Mouse (Mus musculus): Measurements from ENCODE around the gene Id3.
"Not testable (repeated sequence)": the region's sequence is repeated elsewhere in the genome, so short reads cannot be mapped to it uniquely, and the experiment has no call there.

Gene Id3

GRCm38 (mm10) chr4:136143193-136143976 lies at the start of gene Id3:
Id3 (plus strand) TSS chr4:136143497.
- DNase-seq (ENCODE audit: low spot score): peak; percentile 77

GRCm38 (mm10) chr4:136094519-136095219 lies 48.6 kb upstream of the Id3 start:
- peak; percentile 25 for DNase-seq (ENCODE audit: low spot score)

DNA sequence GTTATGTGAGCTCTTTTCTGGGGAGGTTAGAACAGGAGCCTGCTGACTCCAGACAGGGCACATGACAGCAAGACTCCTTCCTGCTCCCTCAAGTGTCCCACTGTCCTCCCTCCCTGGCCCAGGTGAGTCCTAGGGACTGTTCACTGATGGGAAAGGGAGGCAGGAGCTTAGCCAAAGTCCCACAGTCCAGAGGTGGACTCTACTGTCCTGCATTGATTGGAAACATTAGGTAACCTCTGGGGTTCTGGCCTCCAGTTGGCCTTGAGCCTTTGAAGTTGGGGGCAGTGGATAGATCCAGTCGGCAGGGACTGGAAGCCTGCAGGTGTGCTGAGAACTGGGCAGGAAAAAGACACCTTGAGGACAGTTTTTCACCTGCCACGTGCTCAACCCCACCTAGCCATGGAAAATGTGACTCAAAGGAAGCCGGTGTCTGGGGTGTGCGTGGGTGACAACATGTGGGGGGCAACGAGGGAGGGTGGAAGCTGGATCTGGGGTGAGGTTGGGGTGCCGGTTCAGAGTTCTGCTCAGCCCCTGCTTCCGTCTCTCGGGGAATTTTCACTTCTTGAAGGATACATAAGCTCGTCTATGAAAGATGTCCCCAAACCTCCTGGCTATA lies 47.7 kb upstream of the Id3 start:
- no peak for DNase-seq (ENCODE audit: low spot score)

DNA sequence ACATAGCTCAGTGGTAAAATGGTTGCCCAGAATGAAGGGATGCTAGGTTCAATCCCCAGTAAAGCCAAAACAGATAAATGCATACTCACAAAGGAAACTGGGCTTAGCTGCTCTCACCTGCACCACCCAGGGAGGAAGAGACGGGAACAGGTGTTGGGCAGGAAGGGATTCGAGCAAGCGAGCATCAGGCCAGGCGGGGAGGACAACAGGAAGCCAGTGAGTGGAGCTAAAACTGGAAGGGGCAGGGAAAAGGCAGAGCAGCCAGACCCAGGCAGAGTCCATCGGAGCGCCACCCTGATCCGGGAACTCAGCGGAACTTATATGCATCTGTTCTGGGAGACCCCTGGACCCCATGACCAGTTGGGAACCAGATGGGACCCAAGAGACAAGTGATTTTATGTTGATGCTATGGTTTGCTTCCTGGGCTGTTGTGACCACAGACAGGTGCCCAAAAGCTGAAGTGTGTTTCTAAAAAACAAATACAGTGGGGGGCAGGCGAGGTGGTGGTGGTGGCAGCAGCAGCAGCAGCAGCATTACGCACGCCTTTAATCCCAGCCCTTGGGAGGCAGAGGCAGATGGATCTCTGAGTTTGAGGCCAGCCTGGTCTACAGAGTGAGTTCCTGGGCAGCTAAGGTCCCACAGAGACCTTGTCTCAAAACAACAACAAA lies 46.7 kb upstream of the Id3 start:
- no peak for DNase-seq (ENCODE audit: low spot score)

DNA sequence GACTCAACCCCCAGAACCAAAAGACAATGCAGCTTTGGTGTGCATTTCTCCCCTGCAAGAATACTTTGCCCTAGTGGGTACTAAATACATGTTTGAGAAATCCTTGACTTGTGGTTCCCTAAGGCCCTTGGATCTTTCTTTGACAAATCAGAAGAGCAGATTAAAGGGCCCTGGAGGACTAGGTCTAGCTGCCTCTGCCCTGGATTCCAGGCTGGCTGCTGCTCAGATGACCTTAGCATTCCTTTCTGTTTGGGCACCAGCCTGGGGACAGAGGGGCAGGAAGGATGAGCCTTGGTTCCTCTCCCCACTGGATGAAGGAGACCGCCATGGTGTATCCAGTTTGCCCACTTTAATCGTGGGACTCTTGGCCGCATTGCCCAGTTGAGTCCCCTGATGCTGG lies 44.9 kb upstream of the Id3 start:
- DNase-seq (ENCODE audit: low spot score): no peak

GRCm38 (mm10) chr4:136100396-136101070 lies 42.8 kb upstream of the Id3 start:
- no peak for DNase-seq (ENCODE audit: low spot score)

GRCm38 (mm10) chr4:136101753-136102152 lies 41.5 kb upstream of the Id3 start:
- not testable (repeated sequence) for DNase-seq (ENCODE audit: low spot score)

- DNase-seq (ENCODE audit: low spot score): no peak
Observed at GRCm38 (mm10) chr4:136104590-136105337, 38.5 kb upstream of the Id3 start.

- DNase-seq (ENCODE audit: low spot score): no peak
Observed at GRCm38 (mm10) chr4:136106880-136107301, 36.4 kb upstream of the Id3 start.

DNA sequence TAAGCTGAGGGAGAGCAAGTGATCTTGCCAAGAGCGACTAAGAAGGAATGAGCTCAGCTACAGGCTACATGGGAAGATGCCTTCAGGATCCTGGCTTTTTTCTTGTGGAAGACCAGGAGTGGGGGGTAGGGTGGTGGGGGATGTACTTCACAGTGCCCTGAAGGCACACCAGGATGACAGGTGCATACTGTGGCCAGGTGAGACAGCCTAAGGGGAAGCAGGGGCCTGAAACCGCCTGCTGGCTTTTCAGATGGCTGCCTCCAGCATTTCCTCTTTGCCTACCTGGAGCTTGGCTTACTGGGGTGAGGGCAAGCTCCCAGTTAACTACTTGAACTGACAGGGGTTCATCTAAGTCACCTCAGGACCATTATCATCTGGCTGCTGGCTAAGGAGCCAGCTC lies 34.1 kb upstream of the Id3 start:
- DNase-seq (ENCODE audit: low spot score): no peak

GRCm38 (mm10) chr4:136109941-136110900 lies 33.1 kb upstream of the Id3 start:
- no peak for DNase-seq (ENCODE audit: low spot score)

DNA sequence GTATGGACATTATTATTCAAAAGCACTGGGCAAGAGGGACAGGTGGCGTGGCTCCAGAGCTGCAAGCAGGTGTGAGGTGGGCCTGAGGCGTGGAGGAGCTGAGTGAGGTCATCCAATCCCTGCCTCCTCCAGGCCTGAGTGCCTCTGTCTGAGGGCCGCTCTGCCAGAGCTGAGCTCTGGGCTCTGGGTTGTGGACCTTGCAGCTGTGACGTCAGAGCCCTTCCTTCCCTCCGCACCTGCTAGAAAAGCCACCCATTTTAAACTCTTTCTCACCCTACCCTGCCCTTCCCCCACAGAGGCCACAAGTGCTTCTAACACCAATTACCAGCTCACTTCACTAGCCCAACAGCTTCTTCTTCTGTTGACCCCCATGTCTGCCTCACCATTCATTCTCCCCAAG lies 31.0 kb upstream of the Id3 start:
- DNase-seq (ENCODE audit: low spot score): no peak

DNA sequence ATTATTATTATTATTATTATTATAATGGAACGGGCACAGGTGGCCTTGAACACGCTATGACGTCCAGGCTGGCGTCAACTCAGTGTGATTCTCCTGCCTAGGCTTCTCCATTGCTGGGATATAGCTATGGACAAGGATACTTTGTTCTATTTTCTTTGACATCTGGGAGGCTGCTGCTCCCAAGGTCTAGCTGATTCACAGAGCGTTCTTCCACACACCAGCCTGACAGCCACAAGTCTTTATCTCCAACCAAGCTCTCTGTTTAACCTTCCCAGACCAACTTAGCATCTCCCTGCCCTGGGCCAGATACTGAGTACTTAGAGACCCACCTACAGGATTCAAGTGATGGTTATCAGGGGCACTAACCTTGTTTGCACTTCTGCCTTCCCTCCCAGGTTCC lies 28.6 kb upstream of the Id3 start:
- DNase-seq (ENCODE audit: low spot score): no peak

GRCm38 (mm10) chr4:136117022-136117421 lies 26.3 kb upstream of the Id3 start:
- DNase-seq (ENCODE audit: low spot score): no peak

DNA sequence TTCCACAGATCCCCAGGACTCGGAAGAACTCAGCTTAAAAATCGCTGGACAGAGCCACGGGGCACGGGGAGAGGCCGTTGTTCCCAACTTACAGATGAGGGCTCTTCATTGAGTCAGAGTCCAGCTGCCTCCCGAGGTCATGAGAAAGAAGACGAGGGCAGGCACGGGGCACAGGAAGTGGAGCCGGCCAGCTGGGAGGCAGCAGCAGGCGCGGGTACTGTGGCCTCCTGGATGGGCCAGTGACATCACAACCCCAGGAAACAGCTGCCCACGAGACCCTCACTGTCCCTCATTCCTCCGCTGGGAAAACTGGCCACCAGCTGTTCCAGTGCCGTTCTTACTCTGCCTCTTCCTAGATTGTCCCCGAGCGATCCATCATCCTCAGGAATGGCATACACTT lies 23.3 kb upstream of the Id3 start:
- no peak for DNase-seq (ENCODE audit: low spot score)

DNA sequence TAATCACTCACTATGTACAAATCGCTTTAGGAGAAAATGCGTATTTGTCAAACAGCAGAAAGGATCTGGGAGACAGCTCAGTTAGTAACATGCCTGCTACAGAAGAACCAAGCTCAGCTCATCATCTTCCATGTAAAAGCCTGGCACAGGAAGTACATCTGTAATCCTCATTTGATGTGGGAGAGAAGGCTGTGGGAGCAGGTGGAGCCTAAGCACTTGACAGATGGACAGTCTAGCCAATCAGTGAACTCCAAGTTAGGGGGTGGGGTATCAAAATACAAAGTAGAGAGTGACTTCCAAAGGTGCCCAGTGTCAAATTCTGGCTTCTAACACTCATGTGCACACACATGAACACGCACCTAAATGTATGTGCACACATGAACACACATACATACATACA lies 22.1 kb upstream of the Id3 start:
- DNase-seq (ENCODE audit: low spot score): no peak

- DNase-seq (ENCODE audit: low spot score): no peak
Observed at GRCm38 (mm10) chr4:136121844-136122468, 21.3 kb upstream of the Id3 start.

DNA sequence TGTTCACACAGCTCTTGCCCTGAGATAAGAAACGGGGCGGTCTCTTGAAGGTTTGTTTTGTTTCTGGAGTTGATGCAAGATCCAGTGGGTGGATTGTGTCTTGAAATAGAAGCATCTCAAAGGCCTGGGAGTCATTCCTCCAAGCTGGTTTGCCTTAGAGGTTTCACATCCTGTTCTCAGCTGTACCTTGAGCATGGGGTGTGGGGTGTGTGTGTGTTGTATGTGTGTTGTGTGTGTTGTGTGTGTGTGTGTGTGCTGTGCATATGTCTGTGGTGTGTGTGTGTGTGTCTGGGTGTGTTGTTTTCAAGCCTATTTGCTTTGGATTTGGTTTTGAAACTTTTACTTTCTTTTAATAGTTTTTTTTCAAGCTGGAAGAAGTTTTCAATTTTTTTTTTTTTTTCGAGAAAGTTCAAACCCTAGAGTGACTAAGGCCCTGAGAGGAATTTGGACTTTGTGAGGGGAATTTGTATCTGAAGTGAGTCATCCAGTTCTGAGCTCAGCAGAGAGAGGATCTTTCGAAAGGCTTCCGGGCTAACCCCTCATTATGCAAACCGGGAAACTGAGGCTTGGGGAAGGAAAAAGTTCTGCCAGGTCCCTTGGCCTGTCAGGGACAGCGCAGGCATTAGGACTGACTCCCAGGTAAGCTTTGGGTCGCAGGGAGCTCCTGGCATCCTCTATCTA lies 20.0 kb upstream of the Id3 start:
- DNase-seq (ENCODE audit: low spot score): no peak

DNA sequence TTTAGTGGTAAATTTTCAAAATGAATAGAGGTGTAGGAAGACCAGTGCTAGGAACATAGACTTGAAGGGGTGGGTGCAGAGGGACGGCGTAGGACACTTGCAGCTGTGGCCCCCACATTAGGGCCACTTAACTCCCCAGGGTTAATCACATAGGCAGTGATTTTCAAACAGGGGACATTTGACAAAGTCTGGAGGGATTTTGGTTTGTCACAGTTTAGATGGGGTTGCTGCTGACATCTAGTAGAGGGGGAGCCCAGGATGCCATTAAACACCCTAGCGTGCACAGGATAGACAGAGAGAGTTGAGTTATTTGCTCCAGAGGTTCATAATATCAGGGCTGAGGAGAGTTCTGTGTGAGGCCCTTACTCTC lies 19.5 kb upstream of the Id3 start:
- no peak for DNase-seq (ENCODE audit: low spot score)
